Mouse (Mus musculus) monocyte, adult 5-6 weeks (primary cell): Measurements from ENCODE around the gene Cds1. TPM values are rescaled to one million over a fixed set of nuclear protein-coding genes. Genes with fewer than 3 reads are reported as not detected.

ENCODE experiments used
- ATAC-seq: fragments of 153-309, 156-312 bp; replicated peaks from 2 replicates; pipeline ENCODE4 v1.8.0; 2017; ENCODE audit warnings: mild to moderate bottlenecking; ENCODE audit not compliant: low TSS enrichment, insufficient number of reproducible peaks, severe bottlenecking, poor library complexity, low FRiP score
- total RNA-seq: library from RNA; stranded (forward); fragments of 200-1000, 200-491, 200-594 nt; gene quantifications from 3 replicates; pipeline ENCODE4 v1.2.3, GENCODE M21; 2017

Gene Cds1
- 1.9 to 4.5 TPM (median 2.5 TPM) in 3 replicates for total RNA-seq

- no peak for ATAC-seq
Observed at GRCm38 (mm10) chr5:101764554-101765347, at the start of gene Cds1. Cds1 (plus strand) TSS chr5:101765130.

- ATAC-seq = no peak
Observed at GRCm38 (mm10) chr5:101724216-101724615, 40.7 kb upstream of the Cds1 start.

DNA sequence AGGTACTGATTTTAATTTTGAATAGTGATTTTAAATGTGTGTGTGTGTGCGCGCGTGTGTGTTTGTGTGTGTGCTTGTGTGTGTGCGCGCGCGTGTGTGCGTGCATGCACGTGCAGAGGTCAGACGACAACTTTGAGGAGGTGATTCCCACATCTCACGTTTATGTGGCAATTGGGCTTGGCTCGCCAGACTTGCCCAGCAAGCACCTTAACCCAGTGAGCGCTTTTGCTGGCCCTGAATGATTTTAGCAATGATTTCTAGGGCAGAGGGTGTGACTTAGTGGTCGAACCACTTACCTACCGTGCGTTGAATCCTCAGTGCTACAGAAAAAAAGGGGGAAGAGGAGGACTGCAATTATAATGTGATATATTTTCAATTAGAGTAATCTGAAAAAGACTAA, 40.2 kb upstream of the Cds1 start:
- no peak for ATAC-seq

GRCm38 (mm10) chr5:101725703-101726102, 39.2 kb upstream of the Cds1 start:
- ATAC-seq = no peak

GRCm38 (mm10) chr5:101726371-101726770, 38.6 kb upstream of the Cds1 start:
- ATAC-seq = no peak

- no peak for ATAC-seq
Observed at GRCm38 (mm10) chr5:101728304-101728905, 36.5 kb upstream of the Cds1 start.

- ATAC-seq = no peak
Observed at GRCm38 (mm10) chr5:101737341-101737740, 27.6 kb upstream of the Cds1 start.

DNA sequence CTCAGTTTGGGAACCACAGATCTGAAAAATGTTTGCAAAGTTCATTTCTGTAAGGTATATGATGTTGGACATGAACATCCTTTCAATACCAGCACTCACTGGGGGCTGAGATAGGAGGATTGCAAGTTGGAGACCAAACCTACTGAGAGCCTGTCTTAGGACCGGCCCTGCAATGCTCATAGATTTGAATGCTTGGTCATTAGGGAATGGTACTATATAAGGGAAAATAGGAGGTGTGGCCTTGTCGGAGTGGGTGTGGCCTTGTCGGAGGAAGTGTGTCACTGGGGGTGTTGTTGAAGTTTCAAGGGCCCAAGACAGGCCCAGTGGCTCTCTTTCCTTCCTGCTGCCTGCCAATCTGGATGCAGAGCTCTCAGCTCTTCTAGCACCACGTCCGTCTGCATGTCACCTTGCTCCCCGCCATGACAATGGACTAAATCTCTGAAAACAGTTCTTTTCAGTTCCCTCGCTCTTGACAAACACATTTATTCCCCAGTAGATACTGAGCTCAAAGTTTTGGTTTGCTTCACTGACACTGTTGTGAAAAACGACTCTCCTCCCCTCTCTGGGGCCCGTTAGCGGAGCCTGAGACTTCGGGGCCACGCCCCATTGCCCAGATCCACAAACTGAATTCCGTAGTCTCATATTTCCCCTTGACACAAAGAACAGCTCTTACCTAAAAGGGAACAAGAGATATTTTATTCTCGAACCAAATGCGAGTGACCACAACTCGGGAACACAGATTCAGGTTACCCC, 24.3 kb upstream of the Cds1 start:
- no peak for ATAC-seq

DNA sequence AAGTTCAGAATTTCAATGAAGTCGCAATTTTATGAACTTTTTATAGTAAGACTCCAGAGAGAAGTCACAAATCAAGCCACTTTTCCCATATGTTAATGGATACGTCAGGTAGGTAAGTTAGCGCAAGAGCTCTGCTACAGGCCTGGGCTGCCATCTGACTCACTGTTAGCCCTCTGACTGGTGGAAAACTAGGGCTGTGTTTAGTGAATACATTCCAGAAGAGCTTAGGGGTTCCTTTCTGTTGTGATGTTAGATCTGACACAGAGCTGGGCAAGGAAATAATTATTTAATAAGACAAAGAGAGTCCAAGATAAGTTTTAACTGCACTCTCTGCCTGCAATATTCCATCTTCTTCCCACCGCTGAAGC, 23.7 kb upstream of the Cds1 start:
- no peak for ATAC-seq

DNA sequence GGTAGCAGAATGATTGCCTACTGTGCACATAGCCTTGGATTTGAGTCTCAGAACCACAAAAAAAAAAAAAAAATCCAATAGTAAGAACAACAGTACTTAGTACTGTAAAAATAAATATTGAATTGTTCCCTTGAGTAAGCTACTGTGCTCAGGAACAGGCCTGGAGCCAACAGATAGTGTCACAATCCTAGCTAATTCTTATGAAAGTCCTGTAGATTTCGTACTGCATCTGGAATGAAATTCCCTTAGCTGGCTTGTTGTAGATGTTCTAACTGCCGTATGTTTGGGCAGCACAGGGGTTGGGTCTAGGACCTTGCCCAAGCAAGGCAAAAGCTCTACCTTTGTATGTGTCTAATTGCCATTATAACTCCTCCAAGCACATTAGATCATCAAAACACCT, 22.9 kb upstream of the Cds1 start:
- ATAC-seq = no peak

- ATAC-seq = no peak
Observed at GRCm38 (mm10) chr5:101742425-101742824, 22.5 kb upstream of the Cds1 start.

- no peak for ATAC-seq
Observed at GRCm38 (mm10) chr5:101744886-101745285, 20.0 kb upstream of the Cds1 start.

- ATAC-seq = no peak
Observed at GRCm38 (mm10) chr5:101753680-101754079, 11.2 kb upstream of the Cds1 start.

DNA sequence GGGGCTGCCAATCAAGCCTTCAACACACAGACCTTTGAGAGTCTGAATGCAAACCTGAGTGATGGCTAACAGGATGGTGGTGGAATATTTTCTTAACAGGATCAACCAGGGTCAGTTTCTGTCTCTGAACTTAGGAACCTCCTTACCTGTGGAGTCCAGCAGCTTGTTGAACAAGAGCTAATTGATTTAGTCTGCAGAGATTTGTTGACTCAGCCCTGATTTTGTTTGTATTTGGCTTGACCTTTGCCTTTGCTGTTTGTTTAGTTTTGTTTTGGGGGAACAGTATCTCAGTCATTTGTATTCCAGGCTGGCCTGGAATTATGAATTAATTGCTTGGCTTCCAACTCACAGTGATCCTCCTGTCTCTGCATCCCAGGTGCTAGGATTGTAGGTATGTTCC, 7.3 kb upstream of the Cds1 start:
- ATAC-seq = no peak

DNA sequence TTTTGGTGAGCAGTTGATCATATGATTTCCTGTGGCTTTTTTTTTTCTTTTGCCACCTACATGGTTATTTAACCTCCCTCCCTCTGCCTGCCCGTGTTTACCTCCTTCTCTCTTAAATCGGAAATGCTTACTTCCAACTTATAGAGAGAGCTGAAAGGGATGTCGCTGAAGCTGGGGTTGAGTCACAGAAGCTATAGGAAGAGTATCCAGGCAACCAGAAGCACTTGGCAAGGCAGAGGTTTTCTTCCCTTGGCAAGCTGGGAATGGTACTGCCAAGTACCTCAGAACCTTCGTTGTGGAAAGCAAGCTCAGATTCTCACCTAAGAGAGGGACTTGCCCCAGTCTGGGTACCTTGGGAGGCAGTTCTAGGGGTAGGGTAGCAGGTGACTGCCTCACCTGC, 3.2 kb upstream of the Cds1 start:
- no peak for ATAC-seq

DNA sequence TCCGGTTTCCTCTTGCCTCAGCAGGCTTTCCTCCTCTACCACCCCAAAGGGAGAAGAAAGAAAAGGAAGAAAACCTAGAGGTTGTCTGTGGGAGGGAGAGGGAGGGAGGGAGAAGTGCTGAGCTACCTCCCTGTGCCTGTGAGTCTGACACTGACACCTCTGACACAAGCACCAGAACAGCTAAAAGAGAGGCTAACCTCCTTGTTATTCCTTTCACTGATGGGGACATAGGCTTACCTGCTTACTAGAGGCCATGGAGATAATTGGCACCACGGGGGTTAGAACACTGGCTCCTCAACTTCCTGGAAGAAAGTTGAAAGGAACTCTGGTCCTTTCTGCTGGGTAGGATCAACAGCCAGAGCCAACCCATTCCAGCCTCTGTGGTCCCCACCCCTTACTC, 1.4 kb upstream of the Cds1 start:
- no peak for ATAC-seq

DNA sequence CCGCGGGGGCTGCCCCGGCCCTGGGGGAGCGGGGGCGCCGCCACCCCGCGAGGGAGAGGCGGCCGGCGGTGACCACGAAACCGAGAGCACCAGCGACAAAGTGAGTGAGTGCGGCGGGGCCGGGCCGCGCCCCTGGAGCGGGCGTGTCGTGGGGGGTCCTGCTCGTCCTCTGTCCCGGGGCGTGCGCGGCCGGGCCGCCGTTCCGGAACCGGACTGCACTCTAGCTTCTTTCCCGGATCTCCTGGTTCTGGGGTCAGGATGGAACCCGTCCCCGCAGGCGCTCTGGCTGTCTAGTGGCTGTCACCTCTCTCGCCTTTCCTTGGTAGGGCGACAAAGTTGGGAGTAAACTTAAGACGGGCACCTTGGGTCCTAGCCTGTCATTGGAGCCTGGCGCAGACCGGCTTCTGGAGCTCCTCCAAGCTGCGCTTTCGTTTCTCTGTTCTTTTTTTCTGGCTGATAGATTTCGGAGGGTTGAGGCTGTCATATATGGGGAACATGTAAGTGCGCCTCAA, 516 bp downstream of the Cds1 start:
- 0 out of 2 replicates have a peak, but pooled peaks have one; percentile 6 for ATAC-seq

DNA sequence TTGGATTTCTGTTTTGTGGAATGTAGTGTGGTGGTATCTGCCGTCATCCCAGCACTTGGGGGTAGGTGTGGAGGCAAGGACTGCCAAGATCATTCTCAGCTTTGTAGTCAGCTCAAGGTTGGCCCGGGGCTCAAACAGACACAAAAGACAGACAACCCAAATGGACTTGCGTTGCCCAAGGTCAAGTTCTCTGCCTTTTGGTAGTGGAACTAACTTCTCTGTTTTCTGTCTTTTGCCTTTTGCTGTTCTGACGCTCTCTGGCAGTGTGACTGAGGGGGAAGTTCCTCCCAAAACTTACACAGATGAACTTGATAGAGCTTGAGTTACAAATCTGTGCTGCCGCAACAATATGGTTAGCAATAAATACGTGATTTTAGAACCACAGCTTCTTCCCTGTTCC, 1.3 kb downstream of the Cds1 start:
- 0 out of 2 replicates have a peak, but pooled peaks have one; percentile 31 for ATAC-seq

DNA sequence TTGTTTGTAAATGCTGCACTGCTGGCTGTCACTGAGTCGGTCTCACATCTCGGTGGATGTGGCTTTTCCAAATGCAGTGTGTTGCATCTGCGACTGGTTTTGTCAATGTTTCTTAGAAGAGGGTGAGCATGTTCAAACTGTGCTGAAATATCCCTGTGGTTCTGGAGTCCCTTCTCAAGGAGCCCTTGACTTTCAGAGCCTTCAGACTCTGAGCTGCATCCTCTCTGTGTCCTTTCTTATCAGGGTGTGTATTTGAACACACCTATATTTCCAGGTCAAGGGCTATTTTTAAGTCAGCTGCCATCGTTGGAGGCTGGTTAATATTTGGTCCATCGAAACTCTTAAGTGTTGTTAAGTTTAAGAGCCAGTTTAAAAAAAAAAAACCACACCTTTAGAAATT, 2.2 kb downstream of the Cds1 start:
- no peak for ATAC-seq

GRCm38 (mm10) chr5:101767486-101767885, 2.6 kb downstream of the Cds1 start:
- ATAC-seq = no peak
